Comparison of ENCODE assay signal across 13 mouse cellular contexts in genomic region chr2:73860046-73860624, GRCm38 (mm10). TPM values are rescaled to one million over a fixed set of nuclear protein-coding genes. Genes with fewer than 3 reads are reported as not detected.
DNase-seq lines count a peak whose midpoint lies in the region; TF ChIP-seq lines count a peak whose summit lies in the region.
"Had no signal": no experiment of that assay in that cellular context is flagged by ENCODE, and none has a peak within 500 bp of the region (broad histone marks: within the 10 kb centered on the region; RNA-seq: fewer than 3 reads in every experiment).

No protein-coding gene starts in this region.

- WGBS in heart, embryonic 10.5 days: 86% methylated on average over 4 of the region's 4 CpGs
- 49% methylated on average over 4 of the region's 4 CpGs for WGBS in large intestine, adult 2 months

- H3K9ac ChIP-seq in ES-E14 (ENCODE audit: insufficient read depth, low read depth, low read length, poor library complexity, severe bottlenecking): no peak overlapping the region

- peak; percentile 68 for DNase-seq in heart, adult 11 months
- DNase-seq in heart, embryonic 10.5 days (ENCODE audit: low spot score): no peak
- DNase-seq in ES-E14 (ENCODE audit: low read depth, low spot score): peak; percentile 42
- DNase-seq in ZHBTc4 (ENCODE audit: low read depth, low spot score): peak; percentile 82
- peak; percentile 8 for DNase-seq in large intestine, adult 2 months (ENCODE audit: low read depth, low spot score)
- DNase-seq in thymus, postnatal 36 days: no peak
- DNase-seq in thymus, postnatal 10 days (ENCODE audit: low spot score in 2 of 2): no peak
- no peak for DNase-seq in embryo, embryonic 9.5 days (ENCODE audit: extremely low spot score)
- DNase-seq: embryo, embryonic 11 days; gastrocnemius, postnatal 36 days; kidney, postnatal 14 days; lung, adult 18-20 months; retina, postnatal 1 day had no signal

- no peak overlapping the region for H3K27ac ChIP-seq in heart, embryonic 10.5 days
- H3K27ac ChIP-seq in ES-E14 (ENCODE audit: insufficient read depth, low read depth, low read length, poor library complexity, severe bottlenecking): no peak overlapping the region; the same call in 1 of the 2 replicates

- H3K9me3 ChIP-seq in heart, embryonic 10.5 days: no peaks in the 10 kb centered on the region
- H3K9me3 ChIP-seq in ES-E14 (ENCODE audit: control insufficient read depth, insufficient read depth, low read depth, low read length): no peaks in the 10 kb centered on the region

- in situ Hi-C loops in ES-E14 (cut with MboI; ENCODE audit: low sequenced_read_pairs in 2 of 2, unreplicated experiment in 2 of 2): no loop called here

- H3K4me3 ChIP-seq in heart, embryonic 10.5 days: no peak overlapping the region
- no peak overlapping the region for H3K4me3 ChIP-seq in ES-E14 (ENCODE audit: insufficient read depth in 1 of 2, low read depth in 1 of 2, low read length in 2 of 2, poor library complexity in 1 of 2, severe bottlenecking in 1 of 2)

- no peaks in the 10 kb centered on the region for H3K27me3 ChIP-seq in heart, embryonic 10.5 days (ENCODE audit: insufficient read depth, poor library complexity, severe bottlenecking)

- 0 out of 2 replicates have a peak, but pooled peaks cover 7% of the 10 kb centered on the region for H3K36me3 ChIP-seq in heart, embryonic 10.5 days
- no peaks in the 10 kb centered on the region for H3K36me3 ChIP-seq in ES-E14 (ENCODE audit: control insufficient read depth, insufficient read depth, low read length, poor library complexity, severe bottlenecking)

- H3K4me1 ChIP-seq in heart, embryonic 10.5 days: no peaks in the 10 kb centered on the region
- peaks cover 0 to 2% of the 10 kb centered on the region in 2 experiments; a peak in 2 of 4 replicates for H3K4me1 ChIP-seq in ES-E14 (ENCODE audit: control insufficient read depth in 2 of 2, insufficient read depth in 2 of 2, low read length in 2 of 2, poor library complexity in 1 of 2)

TF ChIP-seq in ES-E14, 5 proteins besides CTCF, POLR2A, EP300 and RAD21:
- no peak for TF ChIP-seq ZC3H11A (IDR thresholded peaks at IDR 0.05; ENCODE audit: borderline replicate concordance, low read depth, low read length)
- TF ChIP-seq MAFK (IDR thresholded peaks at IDR 0.05; ENCODE audit: insufficient read depth, low read depth, low read length): no peak
- no peak for TF ChIP-seq HCFC1 (IDR thresholded peaks at IDR 0.05; ENCODE audit: borderline replicate concordance, insufficient read depth, low read length)
- TF ChIP-seq CHD2 (IDR thresholded peaks at IDR 0.05; ENCODE audit: low read depth, low read length): no peak
- TF ChIP-seq ZNF384 (IDR thresholded peaks at IDR 0.05; ENCODE audit: low read depth, low read length): no peak
TF ChIP-seq in ES-E14: peak in this region for 0.

RNA-seq across cellular contexts. Expression of gene Atf2, which starts 32.3 kb away (rescaled TPM):
- polyA plus RNA-seq in heart, embryonic 10.5 days (2016; fragmentation: Nextera tagmentation; extraction: Ambion mirVana): 48.8 and 58.2 TPM in 2 replicates
- 53.9 and 55.7 TPM in 2 replicates for total RNA-seq in ES-E14 (2012; rRNA removed)
- polyA plus RNA-seq in large intestine, adult 2 months (2012; rRNA removed): 7.3 and 10.4 TPM in 2 replicates

RNA-seq across cellular contexts. Expression of gene Atp5g3, which starts 51.0 kb away (rescaled TPM):
- polyA plus RNA-seq in heart, embryonic 10.5 days (2016; fragmentation: Nextera tagmentation; extraction: Ambion mirVana): 1,281 and 1,775 TPM in 2 replicates
- total RNA-seq in ES-E14 (2012; rRNA removed): 296 and 439 TPM in 2 replicates
- polyA plus RNA-seq in large intestine, adult 2 months (2012; rRNA removed): 1,108 and 1,172 TPM in 2 replicates

Comparison
In these comparisons a context has a peak if more than half of its experiments do, and no peak if none do; other contexts are left out.
1. DNase-seq: peak in heart, adult 11 months (single experiment), ES-E14 (single experiment), ZHBTc4 (single experiment) and large intestine, adult 2 months (single experiment); none in heart, embryonic 10.5 days (single experiment), thymus, postnatal 36 days (0 of 2), thymus, postnatal 10 days (0 of 2) and embryo, embryonic 9.5 days (single experiment).